ENCODE assay signal across 8 mouse cellular contexts in the genomic region with DNA sequence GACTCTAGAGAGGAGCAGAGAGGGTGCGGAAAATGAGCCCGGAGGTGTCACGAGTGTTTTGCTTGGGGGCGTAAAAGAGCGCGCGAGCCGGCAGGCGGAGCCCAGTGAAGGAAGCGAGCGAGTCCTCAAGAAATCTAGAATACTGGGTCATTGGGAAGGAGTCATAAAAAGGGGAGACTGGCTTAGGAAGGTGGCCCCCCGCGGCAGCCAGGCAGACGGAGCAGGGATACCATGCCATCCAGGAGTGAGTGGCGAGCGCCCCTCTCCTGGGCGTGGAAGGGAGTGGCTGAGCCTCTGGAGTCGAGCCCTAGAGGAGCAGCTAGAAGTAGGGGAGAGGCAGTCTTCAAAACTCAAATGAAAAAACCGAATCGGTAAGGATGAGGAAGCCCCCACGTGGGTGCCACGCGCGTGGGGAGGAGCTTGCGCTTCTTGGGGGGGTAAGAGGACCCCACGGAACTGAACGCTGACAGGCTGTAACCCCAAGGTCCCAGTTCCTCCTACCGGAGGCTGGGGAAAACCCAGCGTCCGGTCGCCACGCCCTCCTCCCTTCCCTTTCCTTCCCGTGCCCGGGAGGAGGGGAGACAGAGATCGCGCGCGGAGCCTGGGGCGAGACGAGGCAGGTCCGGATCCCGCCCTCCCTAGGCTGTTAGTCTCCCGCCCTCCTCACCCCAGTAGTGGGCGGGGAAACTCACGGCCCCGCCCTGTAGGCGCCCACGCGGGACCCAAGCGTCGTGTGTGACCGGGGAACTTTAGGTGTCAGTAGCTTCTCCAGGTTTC. TPM values are rescaled to one million over a fixed set of nuclear protein-coding genes. Genes with fewer than 3 reads are reported as not detected.
DNase-seq lines count a peak whose midpoint lies in the region; ATAC-seq and TF ChIP-seq lines count a peak whose summit lies in the region.

No protein-coding gene starts in this region.

- no peaks in the 10 kb centered on the region for H3K27me3 ChIP-seq in liver, embryonic 16.5 days (ENCODE audit: control insufficient read depth, insufficient read depth, low read depth, low read length)
- peaks cover 65% of the 10 kb centered on the region for H3K27me3 ChIP-seq in neural tube, embryonic 12.5 days (replicated peaks)

- peak overlapping the region; percentile 100 for H3K4me2 ChIP-seq in liver, embryonic 16.5 days (ENCODE audit: low read depth, low read length)
- H3K4me2 ChIP-seq in neural tube, embryonic 12.5 days (replicated peaks): peak overlapping the region; percentile 79

- ATAC-seq in liver, embryonic 16.5 days (ENCODE audit: low read depth): peak; percentile 81
- ATAC-seq in neural tube, embryonic 12.5 days (ENCODE audit: low FRiP score, low read depth): no peak

- no peak for TF ChIP-seq POLR2A in bone marrow macrophage, adult 2 months (IDR thresholded peaks at IDR 0.05; ENCODE audit: borderline replicate concordance, low read depth, low read length)

- H3K4me1 ChIP-seq in bone marrow macrophage, adult 2 months (ENCODE audit: control insufficient read depth, insufficient read depth, low read length): peaks cover 23% of the 10 kb centered on the region
- peaks cover 62% of the 10 kb centered on the region for H3K4me1 ChIP-seq in liver, embryonic 16.5 days (ENCODE audit: control insufficient read depth, low read depth, low read length)
- peaks cover 32% of the 10 kb centered on the region for H3K4me1 ChIP-seq in neural tube, embryonic 12.5 days

- peak; percentile 89 for DNase-seq in ES-CJ7 (ENCODE audit: low read depth, low spot score)
- peak; percentile 83 for DNase-seq in gastrocnemius, adult 2 months
- DNase-seq in induced T-regulatory cell, adult 2 months (ENCODE audit: low read depth): peak; percentile 96
- peak; percentile 75 for DNase-seq in urinary bladder, adult 2 months (ENCODE audit: low spot score)
- no peak for DNase-seq in cerebellum, adult 8-10 months

- H3K9me3 ChIP-seq in liver, embryonic 16.5 days (replicated peaks; ENCODE audit: control insufficient read depth, low read length): no peaks in the 10 kb centered on the region
- H3K9me3 ChIP-seq in neural tube, embryonic 12.5 days: no peaks in the 10 kb centered on the region

- peak overlapping the region; percentile 83 for H3K27ac ChIP-seq in bone marrow macrophage, adult 2 months (ENCODE audit: insufficient read depth, low read depth, low read length)
- peak overlapping the region; percentile 90 for H3K27ac ChIP-seq in gastrocnemius, adult 2 months
- peak overlapping the region; percentile 96 for H3K27ac ChIP-seq in liver, embryonic 16.5 days (ENCODE audit: low read length)
- H3K27ac ChIP-seq in neural tube, embryonic 12.5 days: no peak overlapping the region

- peak overlapping the region; percentile 92 for H3K9ac ChIP-seq in liver, embryonic 16.5 days (ENCODE audit: low read depth, low read length)
- H3K9ac ChIP-seq in neural tube, embryonic 12.5 days: peak overlapping the region; percentile 47

- under 1% methylated on average over 52 of the region's 52 CpGs for WGBS in liver, embryonic 16.5 days (ENCODE audit: insufficient replicate concordance)
- under 1% methylated on average over 51 of the region's 52 CpGs for WGBS in neural tube, embryonic 12.5 days

- peak overlapping the region; percentile 86 for H3K4me3 ChIP-seq in bone marrow macrophage, adult 2 months (ENCODE audit: insufficient read depth, low read length)
- H3K4me3 ChIP-seq in gastrocnemius, adult 2 months: peak overlapping the region; percentile 82
- peak overlapping the region; percentile 89 for H3K4me3 ChIP-seq in liver, embryonic 16.5 days (ENCODE audit: low read depth, low read length)
- H3K4me3 ChIP-seq in neural tube, embryonic 12.5 days: peak overlapping the region; percentile 45

- no peak for TF ChIP-seq CTCF in bone marrow macrophage, adult 2 months (IDR thresholded peaks at IDR 0.05; ENCODE audit: low read depth, low read length)
- TF ChIP-seq CTCF in gastrocnemius, adult 2 months (IDR thresholded peaks at IDR 0.05): no peak

- H3K36me3 ChIP-seq in liver, embryonic 16.5 days (ENCODE audit: control insufficient read depth, insufficient read depth): peaks cover 7% of the 10 kb centered on the region
- no peaks in the 10 kb centered on the region for H3K36me3 ChIP-seq in neural tube, embryonic 12.5 days

- intact Hi-C loops in gastrocnemius, adult 2 months (cut with DNase I): loop anchor here (2.0 kb wide), 1 partner anchor 18 kb away; no protein-coding TSS in a partner anchor

RNA-seq across cellular contexts. Expression of a gene that starts 2.2 kb away (rescaled TPM):
- 287 and 354 TPM in 2 replicates for polyA plus RNA-seq in bone marrow macrophage, adult 2 months (2012; ENCODE audit: insufficient read depth, insufficient read length, missing spikeins)
- total RNA-seq in gastrocnemius, adult 2 months (2021): 1 to 10 TPM; 4.6 to 6.6 TPM
- 3.1 and 4.1 TPM in 2 replicates for polyA plus RNA-seq in liver, embryonic 16.5 days (2015; fragmentation: Nextera tagmentation; extraction: Ambion mirVana)
- 2.4 and 2.6 TPM in 2 replicates for polyA plus RNA-seq in neural tube, embryonic 12.5 days (2016; fragmentation: Nextera tagmentation; extraction: Ambion mirVana)
- 16.2 and 27.6 TPM in 2 replicates for polyA plus RNA-seq in urinary bladder, adult 2 months (2012; rRNA removed)

RNA-seq across cellular contexts. Expression of a gene that starts 8.4 kb away (rescaled TPM):
- 18.3 and 19.2 TPM in 2 replicates for polyA plus RNA-seq in bone marrow macrophage, adult 2 months (2012; ENCODE audit: insufficient read depth, insufficient read length, missing spikeins)
- 1 to 10 TPM; 8.7 to 9.7 TPM for total RNA-seq in gastrocnemius, adult 2 months (2021)
- 20.1 and 21.0 TPM in 2 replicates for polyA plus RNA-seq in liver, embryonic 16.5 days (2015; fragmentation: Nextera tagmentation; extraction: Ambion mirVana)
- polyA plus RNA-seq in neural tube, embryonic 12.5 days (2016; fragmentation: Nextera tagmentation; extraction: Ambion mirVana): 34.8 and 35.7 TPM in 2 replicates
- polyA plus RNA-seq in urinary bladder, adult 2 months (2012; rRNA removed): 25.6 TPM in 2 replicates

RNA-seq across cellular contexts. Expression of a gene that starts 14.0 kb away (rescaled TPM):
- polyA plus RNA-seq in bone marrow macrophage, adult 2 months (2012; ENCODE audit: insufficient read depth, insufficient read length, missing spikeins): 0.87 TPM in 1 of 2 replicates, not detected in the other
- not detected for total RNA-seq in gastrocnemius, adult 2 months (2021)
- polyA plus RNA-seq in liver, embryonic 16.5 days (2015; fragmentation: Nextera tagmentation; extraction: Ambion mirVana): 0.78 and 1.3 TPM in 2 replicates
- 3.4 and 5.7 TPM in 2 replicates for polyA plus RNA-seq in neural tube, embryonic 12.5 days (2016; fragmentation: Nextera tagmentation; extraction: Ambion mirVana)
- 1.1 and 1.3 TPM in 2 replicates for polyA plus RNA-seq in urinary bladder, adult 2 months (2012; rRNA removed)

RNA-seq across cellular contexts. Expression of a gene that starts 29.9 kb away (rescaled TPM):
- 40.0 and 44.7 TPM in 2 replicates for polyA plus RNA-seq in bone marrow macrophage, adult 2 months (2012; ENCODE audit: insufficient read depth, insufficient read length, missing spikeins)
- 10 to 100 TPM; 39.4 to 44.3 TPM for total RNA-seq in gastrocnemius, adult 2 months (2021)
- polyA plus RNA-seq in liver, embryonic 16.5 days (2015; fragmentation: Nextera tagmentation; extraction: Ambion mirVana): 8.5 and 11.9 TPM in 2 replicates
- 31.3 and 34.0 TPM in 2 replicates for polyA plus RNA-seq in neural tube, embryonic 12.5 days (2016; fragmentation: Nextera tagmentation; extraction: Ambion mirVana)
- polyA plus RNA-seq in urinary bladder, adult 2 months (2012; rRNA removed): 42.4 and 49.7 TPM in 2 replicates

RNA-seq across cellular contexts. Expression of a gene that starts 30.0 kb away (rescaled TPM):
- polyA plus RNA-seq in bone marrow macrophage, adult 2 months (2012; ENCODE audit: insufficient read depth, insufficient read length, missing spikeins): 22.6 and 30.6 TPM in 2 replicates
- 10 to 100 TPM; 24.1 to 24.3 TPM for total RNA-seq in gastrocnemius, adult 2 months (2021)
- polyA plus RNA-seq in liver, embryonic 16.5 days (2015; fragmentation: Nextera tagmentation; extraction: Ambion mirVana): 39.1 and 40.7 TPM in 2 replicates
- 54.7 and 55.2 TPM in 2 replicates for polyA plus RNA-seq in neural tube, embryonic 12.5 days (2016; fragmentation: Nextera tagmentation; extraction: Ambion mirVana)
- polyA plus RNA-seq in urinary bladder, adult 2 months (2012; rRNA removed): 50.4 and 64.6 TPM in 2 replicates

Comparison
In these comparisons a context has a peak if more than half of its experiments do, and no peak if none do; other contexts are left out.
1. RNA of a gene that starts 2.2 kb away (polyA plus RNA-seq): 287 to 354 TPM in bone marrow macrophage, adult 2 months; 16.2 to 27.6 TPM in urinary bladder, adult 2 months, 3.1 to 4.1 TPM in liver, embryonic 16.5 days and 2.4 to 2.6 TPM in neural tube, embryonic 12.5 days; every median in the first group is over 10 times any median in the second.
2. Peak in every context shown above with its lines, with median percentiles within 50 percentile points of each other: H3K4me3 ChIP-seq.